8 mouse cellular contexts compared by ENCODE assay signal in genomic region chr1:172247679-172248078, GRCm38 (mm10). TPM values are rescaled to one million over a fixed set of nuclear protein-coding genes. Genes with fewer than 3 reads are reported as not detected.
DNase-seq lines count a peak whose midpoint lies in the region; ATAC-seq and TF ChIP-seq lines count a peak whose summit lies in the region.

No protein-coding gene starts in this region.

- no peak overlapping the region for H3K27ac ChIP-seq in intestine, embryonic 15.5 days
- no peak overlapping the region for H3K27ac ChIP-seq in intestine, embryonic 16.5 days (ENCODE audit: low read length)
- no peak overlapping the region for H3K27ac ChIP-seq in embryonic fibroblast, embryonic 13.5 days (ENCODE audit: insufficient read depth, low read length)
- H3K27ac ChIP-seq in intestine, postnatal 0 days (ENCODE audit: low read depth, low read length), result no peak overlapping the region
- 0 out of 2 replicates have a peak overlapping the region, but pooled peaks have one; percentile 30 for H3K27ac ChIP-seq in midbrain, embryonic 10.5 days (replicated peaks)

- 0 out of 2 replicates have a peak, but pooled peaks cover 4% of the 10 kb centered on the region for H3K27me3 ChIP-seq in intestine, embryonic 15.5 days (replicated peaks)
- peaks cover 5% of the 10 kb centered on the region; the same call in 1 of the 2 replicates for H3K27me3 ChIP-seq in intestine, embryonic 16.5 days (replicated peaks; ENCODE audit: control insufficient read depth, insufficient read depth, low read length)
- H3K27me3 ChIP-seq in G1E (ENCODE audit: insufficient read depth, low read length), result peaks cover 10% of the 10 kb centered on the region
- peaks cover 7% of the 10 kb centered on the region; the same call in 1 of the 2 replicates for H3K27me3 ChIP-seq in intestine, postnatal 0 days (replicated peaks; ENCODE audit: control insufficient read depth, insufficient read depth, low read length)
- peaks cover 37% of the 10 kb centered on the region for H3K27me3 ChIP-seq in midbrain, embryonic 10.5 days (ENCODE audit: low read depth, poor library complexity, severe bottlenecking)

- no peak overlapping the region for H3K9ac ChIP-seq in intestine, embryonic 15.5 days
- no peak overlapping the region for H3K9ac ChIP-seq in intestine, embryonic 16.5 days (ENCODE audit: low read depth, low read length)
- H3K9ac ChIP-seq in intestine, postnatal 0 days (ENCODE audit: low read depth, low read length), result no peak overlapping the region

- TF ChIP-seq CTCF in G1E (IDR thresholded peaks at IDR 0.05; ENCODE audit: low read depth, low read length), result no peak
- peak; percentile 36; the same call in 1 of the 2 replicates for TF ChIP-seq CTCF in embryonic fibroblast, embryonic 13.5 days (IDR thresholded peaks at IDR 0.05; ENCODE audit: borderline replicate concordance, insufficient read depth, low read length)
- TF ChIP-seq CTCF in intestine, postnatal 0 days (IDR thresholded peaks at IDR 0.05; ENCODE audit: low read depth), result peak; percentile 70

- no peaks in the 10 kb centered on the region for H3K36me3 ChIP-seq in intestine, embryonic 15.5 days
- no peaks in the 10 kb centered on the region for H3K36me3 ChIP-seq in intestine, embryonic 16.5 days (ENCODE audit: control insufficient read depth, insufficient read depth, low read length)
- no peaks in the 10 kb centered on the region for H3K36me3 ChIP-seq in G1E (replicated peaks)
- no peaks in the 10 kb centered on the region for H3K36me3 ChIP-seq in intestine, postnatal 0 days (ENCODE audit: control insufficient read depth, insufficient read depth)
- no peaks in the 10 kb centered on the region for H3K36me3 ChIP-seq in midbrain, embryonic 10.5 days

- no peak for DNase-seq in G1E (ENCODE audit: low spot score)
- no peak for DNase-seq in midbrain, embryonic 10.5 days (ENCODE audit: low spot score)
- DNase-seq in cerebellum, adult 11-12 months, result no peak

- H3K4me2 ChIP-seq in intestine, embryonic 15.5 days (replicated peaks), result no peak overlapping the region
- no peak overlapping the region for H3K4me2 ChIP-seq in intestine, embryonic 16.5 days (ENCODE audit: low read depth, low read length)
- no peak overlapping the region for H3K4me2 ChIP-seq in intestine, postnatal 0 days (replicated peaks; ENCODE audit: low read depth)

- no peak for TF ChIP-seq POLR2A in embryonic fibroblast, embryonic 13.5 days (IDR thresholded peaks at IDR 0.05; ENCODE audit: low read depth, low read length)

- H3K9me3 ChIP-seq in intestine, embryonic 15.5 days, result no peaks in the 10 kb centered on the region
- H3K9me3 ChIP-seq in intestine, embryonic 16.5 days (ENCODE audit: control insufficient read depth, low read length), result no peaks in the 10 kb centered on the region
- H3K9me3 ChIP-seq in G1E (replicated peaks), result no peaks in the 10 kb centered on the region
- H3K9me3 ChIP-seq in intestine, postnatal 0 days (ENCODE audit: control insufficient read depth), result no peaks in the 10 kb centered on the region
- no peaks in the 10 kb centered on the region for H3K9me3 ChIP-seq in midbrain, embryonic 10.5 days (replicated peaks)

- H3K4me1 ChIP-seq in intestine, embryonic 15.5 days (replicated peaks), result no peaks in the 10 kb centered on the region
- H3K4me1 ChIP-seq in intestine, embryonic 16.5 days (ENCODE audit: control insufficient read depth, insufficient read depth, low read length), result no peaks in the 10 kb centered on the region
- H3K4me1 ChIP-seq in G1E (ENCODE audit: insufficient read depth, low read depth, low read length), result no peaks in the 10 kb centered on the region
- peaks cover 4% of the 10 kb centered on the region for H3K4me1 ChIP-seq in embryonic fibroblast, embryonic 13.5 days (ENCODE audit: control insufficient read depth, insufficient read depth, low read length)
- no peaks in the 10 kb centered on the region for H3K4me1 ChIP-seq in intestine, postnatal 0 days (replicated peaks; ENCODE audit: control insufficient read depth, insufficient read depth, low read length)
- peaks cover 26% of the 10 kb centered on the region for H3K4me1 ChIP-seq in midbrain, embryonic 10.5 days

- ATAC-seq in intestine, embryonic 15.5 days, result 0 out of 2 replicates have a peak, but pooled peaks have one; percentile 41
- ATAC-seq in intestine, embryonic 16.5 days, result no peak
- ATAC-seq in G1E (ENCODE audit: extremely low read depth, insufficient number of reproducible peaks, low FRiP score, poor library complexity, severe bottlenecking), result 0 out of 2 replicates have a peak, but pooled peaks have one; percentile 34
- no peak for ATAC-seq in intestine, postnatal 0 days
- ATAC-seq in erythroid progenitor cell, adult 5-6 weeks (replicated peaks; ENCODE audit: low FRiP score, poor library complexity, severe bottlenecking), result no peak

- no peak overlapping the region for H3K4me3 ChIP-seq in intestine, embryonic 15.5 days (replicated peaks)
- no peak overlapping the region for H3K4me3 ChIP-seq in intestine, embryonic 16.5 days (ENCODE audit: low read length)
- H3K4me3 ChIP-seq in G1E (ENCODE audit: low read depth, low read length), result no peak overlapping the region
- no peak overlapping the region for H3K4me3 ChIP-seq in embryonic fibroblast, embryonic 13.5 days (ENCODE audit: insufficient read depth, low read length)
- H3K4me3 ChIP-seq in intestine, postnatal 0 days (ENCODE audit: low read depth, low read length), result no peak overlapping the region
- H3K4me3 ChIP-seq in midbrain, embryonic 10.5 days, result no peak overlapping the region

- WGBS in intestine, embryonic 15.5 days, result 54% methylated on average over 2 of the region's 2 CpGs
- 51% methylated on average over 2 of the region's 2 CpGs for WGBS in intestine, embryonic 16.5 days
- WGBS in intestine, postnatal 0 days, result 55% methylated on average over 2 of the region's 2 CpGs
- WGBS in midbrain, embryonic 10.5 days, result 51% methylated on average over 2 of the region's 2 CpGs

RNA-seq across cellular contexts. Expression of gene Atp1a4, which starts 10.5 kb away (rescaled TPM):
- not detected in 2 replicates for polyA plus RNA-seq in intestine, embryonic 15.5 days (2015; fragmentation: Nextera tagmentation; extraction: Ambion mirVana)
- not detected in 2 replicates for polyA plus RNA-seq in intestine, embryonic 16.5 days (2015; fragmentation: Nextera tagmentation; extraction: Ambion mirVana)
- total RNA-seq in G1E (2014; fragmentation: Nextera tagmentation), result not detected in 2 replicates
- total RNA-seq in G1E (2017), result 0.05 TPM in 1 of 2 replicates, not detected in the other
- not detected in 2 replicates for polyA plus RNA-seq in G1E (2012)
- polyA plus RNA-seq in embryonic fibroblast, embryonic 13.5 days (2011; ENCODE audit: insufficient read length, low read depth, missing spikeins), result not detected in 2 replicates
- polyA plus RNA-seq in intestine, postnatal 0 days (2015; fragmentation: Nextera tagmentation; extraction: Ambion mirVana), result not detected in 2 replicates
- polyA plus RNA-seq in midbrain, embryonic 10.5 days (2016; fragmentation: Nextera tagmentation; extraction: Ambion mirVana), result not detected in 2 replicates
- not detected in 2 replicates for total RNA-seq in erythroid progenitor cell, adult 5-6 weeks (2015; ENCODE audit: low replicate concordance)
- total RNA-seq in erythroid progenitor cell, adult 5-6 weeks (2017; ENCODE audit: low replicate concordance), result not detected in 2 replicates

RNA-seq across cellular contexts. Expression of gene Igsf8, which starts 13.8 kb away (rescaled TPM):
- 46.1 and 53.3 TPM in 2 replicates for polyA plus RNA-seq in intestine, embryonic 15.5 days (2015; fragmentation: Nextera tagmentation; extraction: Ambion mirVana)
- 43.1 and 45.2 TPM in 2 replicates for polyA plus RNA-seq in intestine, embryonic 16.5 days (2015; fragmentation: Nextera tagmentation; extraction: Ambion mirVana)
- total RNA-seq in G1E (2014; fragmentation: Nextera tagmentation) (19.9 and 33.3 TPM in 2 replicates), G1E (2017) (13.1 and 14.8 TPM in 2 replicates)
- 69.3 and 71.4 TPM in 2 replicates for polyA plus RNA-seq in G1E (2012)
- polyA plus RNA-seq in embryonic fibroblast, embryonic 13.5 days (2011; ENCODE audit: insufficient read length, low read depth, missing spikeins), result 49.8 and 55.6 TPM in 2 replicates
- polyA plus RNA-seq in intestine, postnatal 0 days (2015; fragmentation: Nextera tagmentation; extraction: Ambion mirVana), result 17.7 and 17.8 TPM in 2 replicates
- 50.2 and 62.4 TPM in 2 replicates for polyA plus RNA-seq in midbrain, embryonic 10.5 days (2016; fragmentation: Nextera tagmentation; extraction: Ambion mirVana)
- total RNA-seq in erythroid progenitor cell, adult 5-6 weeks (2015; ENCODE audit: low replicate concordance), result 14.4 and 15.1 TPM in 2 replicates
- 3.1 and 3.3 TPM in 2 replicates for total RNA-seq in erythroid progenitor cell, adult 5-6 weeks (2017; ENCODE audit: low replicate concordance)

RNA-seq across cellular contexts. Expression of gene Casq1, which starts 28.0 kb away (rescaled TPM):
- 18.4 and 20.2 TPM in 2 replicates for polyA plus RNA-seq in intestine, embryonic 15.5 days (2015; fragmentation: Nextera tagmentation; extraction: Ambion mirVana)
- polyA plus RNA-seq in intestine, embryonic 16.5 days (2015; fragmentation: Nextera tagmentation; extraction: Ambion mirVana), result 24.1 and 24.6 TPM in 2 replicates
- total RNA-seq in G1E (2014; fragmentation: Nextera tagmentation), result not detected in 2 replicates
- 0.12 TPM in 1 of 2 replicates, not detected in the other for total RNA-seq in G1E (2017)
- polyA plus RNA-seq in G1E (2012), result not detected in 2 replicates
- polyA plus RNA-seq in embryonic fibroblast, embryonic 13.5 days (2011; ENCODE audit: insufficient read length, low read depth, missing spikeins), result not detected in 2 replicates
- polyA plus RNA-seq in intestine, postnatal 0 days (2015; fragmentation: Nextera tagmentation; extraction: Ambion mirVana), result 21.5 and 22.8 TPM in 2 replicates
- 1.3 and 1.8 TPM in 2 replicates for polyA plus RNA-seq in midbrain, embryonic 10.5 days (2016; fragmentation: Nextera tagmentation; extraction: Ambion mirVana)
- total RNA-seq in erythroid progenitor cell, adult 5-6 weeks (2015; ENCODE audit: low replicate concordance), result not detected in 2 replicates
- total RNA-seq in erythroid progenitor cell, adult 5-6 weeks (2017; ENCODE audit: low replicate concordance), result not detected in 2 replicates

RNA-seq across cellular contexts. Expression of gene Pea15a, which starts 41.1 kb away (rescaled TPM):
- 86.4 and 89.0 TPM in 2 replicates for polyA plus RNA-seq in intestine, embryonic 15.5 days (2015; fragmentation: Nextera tagmentation; extraction: Ambion mirVana)
- 80.2 and 81.3 TPM in 2 replicates for polyA plus RNA-seq in intestine, embryonic 16.5 days (2015; fragmentation: Nextera tagmentation; extraction: Ambion mirVana)
- total RNA-seq in G1E (2014; fragmentation: Nextera tagmentation) (5.9 and 7.4 TPM in 2 replicates), G1E (2017) (9.4 and 10.4 TPM in 2 replicates)
- polyA plus RNA-seq in G1E (2012), result 3.2 and 4.0 TPM in 2 replicates
- 140 and 154 TPM in 2 replicates for polyA plus RNA-seq in embryonic fibroblast, embryonic 13.5 days (2011; ENCODE audit: insufficient read length, low read depth, missing spikeins)
- polyA plus RNA-seq in intestine, postnatal 0 days (2015; fragmentation: Nextera tagmentation; extraction: Ambion mirVana), result 44.5 and 44.9 TPM in 2 replicates
- 340 and 410 TPM in 2 replicates for polyA plus RNA-seq in midbrain, embryonic 10.5 days (2016; fragmentation: Nextera tagmentation; extraction: Ambion mirVana)
- total RNA-seq in erythroid progenitor cell, adult 5-6 weeks (2015; ENCODE audit: low replicate concordance), result 5.4 and 12.2 TPM in 2 replicates
- 3.3 and 6.0 TPM in 2 replicates for total RNA-seq in erythroid progenitor cell, adult 5-6 weeks (2017; ENCODE audit: low replicate concordance)

RNA-seq across cellular contexts. Expression of gene Atp1a2, which starts 50.2 kb away (rescaled TPM):
- 3.3 TPM in 2 replicates for polyA plus RNA-seq in intestine, embryonic 15.5 days (2015; fragmentation: Nextera tagmentation; extraction: Ambion mirVana)
- 3.1 and 3.2 TPM in 2 replicates for polyA plus RNA-seq in intestine, embryonic 16.5 days (2015; fragmentation: Nextera tagmentation; extraction: Ambion mirVana)
- not detected in 2 replicates for total RNA-seq in G1E (2014; fragmentation: Nextera tagmentation)
- total RNA-seq in G1E (2017), result under 0.01 and 0.05 TPM in 2 replicates
- polyA plus RNA-seq in G1E (2012), result not detected in 2 replicates
- 0.39 TPM in 1 of 2 replicates, not detected in the other for polyA plus RNA-seq in embryonic fibroblast, embryonic 13.5 days (2011; ENCODE audit: insufficient read length, low read depth, missing spikeins)
- 1.9 and 2.8 TPM in 2 replicates for polyA plus RNA-seq in intestine, postnatal 0 days (2015; fragmentation: Nextera tagmentation; extraction: Ambion mirVana)
- 3.0 and 4.3 TPM in 2 replicates for polyA plus RNA-seq in midbrain, embryonic 10.5 days (2016; fragmentation: Nextera tagmentation; extraction: Ambion mirVana)
- total RNA-seq in erythroid progenitor cell, adult 5-6 weeks (2015; ENCODE audit: low replicate concordance), result not detected in 2 replicates
- not detected in 2 replicates for total RNA-seq in erythroid progenitor cell, adult 5-6 weeks (2017; ENCODE audit: low replicate concordance)

Comparison
In these comparisons a context has a peak if more than half of its experiments do, and no peak if none do; other contexts are left out.
1. ATAC-seq: peak in intestine, embryonic 15.5 days (single experiment) and G1E (single experiment); none in intestine, embryonic 16.5 days (single experiment), intestine, postnatal 0 days (single experiment) and erythroid progenitor cell, adult 5-6 weeks (single experiment).